Mouse (Mus musculus) testis, adult 2 months (tissue): ENCODE data around the gene Timm17b.

Source experiments
- CTCF ChIP-seq: fragments of 200-500 bp; IDR thresholded peaks from 2 replicates; pipeline ENCODE4 v1.5.1; 2012; ENCODE audit warnings: low read depth, mild to moderate bottlenecking, inconsistent platforms, low read length, moderate library complexity; ENCODE audit not compliant: control insufficient read depth, insufficient read depth, insufficient replicate concordance
- POLR2A ChIP-seq: fragments of 200-500 bp; IDR thresholded peaks from 2 replicates; pipeline ENCODE4 v1.6.1; 2012; ENCODE audit warnings: low read depth, mild to moderate bottlenecking, inconsistent platforms, low read length, moderate library complexity; ENCODE audit not compliant: control insufficient read depth

DNA sequence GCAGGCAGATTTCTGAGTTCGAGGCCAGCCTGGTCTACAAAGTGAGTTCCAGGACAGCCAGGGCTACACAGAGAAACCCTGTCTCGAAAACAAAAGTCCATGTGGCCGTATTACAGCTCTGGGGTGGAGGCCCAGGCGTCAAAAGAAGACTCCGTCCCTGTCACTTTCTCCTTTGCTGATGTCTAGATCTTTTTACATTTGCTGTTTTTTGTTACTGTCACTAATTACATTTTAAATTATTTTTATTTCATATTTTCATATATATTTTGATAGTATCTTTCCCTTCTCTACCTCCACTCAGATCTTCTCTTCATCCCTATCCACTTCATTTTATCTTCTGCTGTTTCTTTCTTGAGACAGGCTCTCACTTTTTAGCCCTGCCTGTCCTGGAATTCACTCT, 8.6 kb downstream of the Timm17b start, which contains the start of gene Gm10491:
- TF ChIP-seq POLR2A (no peak), CTCF (no peak)
